Mouse (Mus musculus): Measurements from ENCODE around the gene Mto1.

Gene Mto1

DNA sequence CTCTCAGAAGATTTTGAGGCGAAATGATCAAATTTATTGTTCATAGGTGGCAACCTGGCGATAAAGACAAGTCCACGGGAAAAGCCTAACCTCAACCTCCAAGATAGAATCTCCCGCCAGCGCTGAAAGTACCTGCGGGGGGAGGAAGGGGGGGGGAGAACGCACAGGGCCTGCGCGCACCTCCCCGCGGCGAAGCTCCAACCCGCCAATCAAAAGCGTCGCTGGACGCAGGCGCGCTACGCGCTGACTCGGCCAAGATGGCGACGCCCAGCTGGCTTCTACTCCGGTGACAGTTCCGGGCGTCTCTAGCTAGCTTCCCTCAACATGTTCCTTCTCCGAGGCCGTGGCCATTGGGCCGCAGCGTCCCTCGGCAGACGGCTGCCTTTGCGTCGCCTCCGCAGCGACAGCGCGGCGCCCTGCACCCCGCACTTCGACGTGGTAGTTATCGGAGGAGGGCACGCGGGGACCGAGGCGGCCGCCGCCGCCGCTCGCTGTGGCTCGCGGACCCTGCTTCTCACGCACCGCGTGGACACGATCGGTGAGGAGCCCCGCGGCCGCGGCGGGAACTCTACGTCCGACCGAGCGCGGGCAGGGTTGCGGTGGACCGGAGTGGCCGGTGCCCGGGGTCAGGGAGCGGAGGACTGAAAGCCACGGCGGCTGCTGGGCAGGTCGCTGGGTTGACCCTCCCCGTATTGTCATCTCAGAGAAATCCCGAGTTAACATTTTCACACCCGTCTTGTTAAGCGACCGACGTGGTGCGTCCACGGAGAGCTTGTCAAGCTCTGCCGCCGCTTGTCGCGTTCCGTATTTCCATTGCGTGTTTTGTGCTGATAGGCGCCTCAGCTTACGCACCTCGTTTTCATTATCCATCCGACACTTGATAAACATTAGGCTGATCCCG lies at the start of gene Mto1, which contains the start of gene Gm17324:
Gene Mto1 (plus strand): TSS at position 236 of the 901 bp plus-strand sequence.
Gene Gm17324 (minus strand): TSS at position 814 of the 901 bp plus-strand sequence.
- in situ Hi-C loops (cut with MboI; ENCODE audit: low sequenced_read_pairs) = no loop called here

DNA sequence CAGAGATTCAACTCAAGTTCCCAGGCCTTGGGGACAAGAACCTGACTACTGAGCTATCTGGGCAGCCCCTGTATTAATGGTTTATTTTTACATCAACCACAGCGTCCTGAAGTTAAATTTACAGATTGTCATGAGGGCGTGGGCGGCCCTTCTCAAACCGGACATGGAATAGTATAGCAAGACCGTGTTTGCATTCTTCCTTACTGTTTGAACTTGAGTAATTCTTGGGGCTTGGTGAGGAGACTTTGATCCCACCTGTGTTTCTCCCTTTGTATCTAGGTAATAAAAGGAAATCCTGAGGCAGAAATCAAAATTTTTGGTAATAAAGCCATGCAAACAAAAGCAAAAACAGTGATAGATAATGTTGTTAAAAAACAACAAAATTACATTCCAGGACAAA lies 47.4 kb upstream of the Mto1 start:
- in situ Hi-C loops (cut with MboI; ENCODE audit: low sequenced_read_pairs) = no loop called here

DNA sequence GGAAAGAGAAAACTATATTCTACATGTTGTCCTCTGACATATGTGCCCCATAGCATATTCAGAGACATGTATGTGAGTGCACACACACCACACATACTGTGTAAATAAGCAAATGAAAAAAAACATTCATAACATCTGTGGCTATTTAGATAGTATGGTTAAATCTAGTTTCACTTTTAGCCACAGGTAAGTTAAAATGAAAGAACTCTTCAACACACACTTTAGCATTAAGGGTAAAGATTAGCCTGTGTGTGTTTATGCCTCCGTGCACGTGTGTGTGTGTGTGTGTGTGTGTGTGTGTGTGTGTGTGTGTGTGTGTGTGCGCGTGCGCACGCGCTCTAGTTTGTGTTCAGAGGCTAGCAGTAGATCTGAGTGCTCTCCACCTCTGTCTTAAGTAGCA lies 46.4 kb upstream of the Mto1 start:
- in situ Hi-C loops (cut with MboI; ENCODE audit: low sequenced_read_pairs) = no loop called here

DNA sequence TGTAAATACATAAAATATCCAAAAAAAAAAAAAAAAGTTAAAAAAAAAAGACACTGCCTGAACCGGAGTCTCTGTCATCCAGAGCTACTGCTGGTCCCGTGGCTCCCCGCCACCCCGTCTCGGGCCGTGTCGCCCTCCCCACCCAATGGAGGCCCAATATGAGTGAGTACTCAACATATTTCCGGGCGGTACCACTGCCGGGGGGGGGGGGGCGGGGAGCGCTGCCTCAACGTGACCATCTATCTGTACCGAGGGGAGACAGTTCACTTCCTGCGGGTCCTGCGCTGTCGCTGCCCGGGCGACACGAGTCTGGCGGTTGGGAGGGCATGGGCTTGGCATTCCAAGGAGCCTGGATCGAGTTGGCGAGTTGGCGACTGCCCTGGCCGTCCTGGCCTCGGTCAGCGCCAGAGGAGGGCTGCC lies 20.6 kb upstream of the Mto1 start:
- in situ Hi-C loops (cut with MboI; ENCODE audit: low sequenced_read_pairs) = no loop called here

DNA sequence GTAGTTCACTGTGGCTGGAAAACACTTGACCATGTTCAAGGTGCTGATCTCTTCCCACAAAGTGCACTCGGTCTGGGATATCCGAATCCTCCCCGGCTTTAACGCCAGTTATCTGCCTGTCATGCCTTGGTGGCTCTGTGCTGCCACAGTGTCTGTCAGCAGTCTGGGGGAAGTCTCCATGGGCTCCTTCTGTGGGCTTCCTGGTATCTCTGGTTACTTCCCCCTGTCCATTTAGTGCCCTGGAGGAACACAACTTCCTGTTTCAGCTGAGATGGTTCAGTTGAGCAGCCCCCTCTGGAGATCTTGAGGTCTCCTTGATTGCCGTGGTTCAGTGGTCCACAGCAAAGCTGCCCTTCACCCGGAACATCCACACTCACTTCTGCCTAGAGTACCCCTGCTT lies 19.8 kb upstream of the Mto1 start:
- in situ Hi-C loops (cut with MboI; ENCODE audit: low sequenced_read_pairs) = no loop called here

DNA sequence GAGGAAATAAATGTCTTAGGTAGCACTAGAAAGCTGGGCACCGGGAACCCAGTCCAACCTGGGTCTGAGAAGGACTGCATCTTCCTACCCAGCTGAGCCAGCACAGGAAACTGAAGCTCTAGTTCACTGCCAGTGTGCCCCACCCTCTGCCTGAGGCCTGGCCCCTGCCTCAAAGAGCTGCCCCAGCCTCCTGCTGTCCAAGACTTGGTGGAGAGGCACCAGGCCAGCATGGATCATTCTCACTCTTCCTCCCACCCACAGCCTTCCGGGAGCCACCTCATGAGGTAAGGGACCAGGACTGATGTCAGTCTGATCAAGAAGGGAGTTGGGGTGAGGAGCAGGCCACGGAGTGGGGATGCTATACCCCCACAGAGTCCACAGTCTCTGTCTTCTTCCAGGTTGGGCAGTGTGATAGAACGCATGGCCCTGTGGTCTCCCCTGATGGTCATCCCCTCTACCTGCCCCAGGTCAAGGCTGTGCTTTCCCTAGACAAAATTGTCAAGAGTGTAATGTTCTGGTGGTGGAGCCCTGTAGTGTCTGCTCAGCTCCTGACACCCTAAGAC lies 19.1 kb upstream of the Mto1 start:
- in situ Hi-C loops (cut with MboI; ENCODE audit: low sequenced_read_pairs) = no loop called here

DNA sequence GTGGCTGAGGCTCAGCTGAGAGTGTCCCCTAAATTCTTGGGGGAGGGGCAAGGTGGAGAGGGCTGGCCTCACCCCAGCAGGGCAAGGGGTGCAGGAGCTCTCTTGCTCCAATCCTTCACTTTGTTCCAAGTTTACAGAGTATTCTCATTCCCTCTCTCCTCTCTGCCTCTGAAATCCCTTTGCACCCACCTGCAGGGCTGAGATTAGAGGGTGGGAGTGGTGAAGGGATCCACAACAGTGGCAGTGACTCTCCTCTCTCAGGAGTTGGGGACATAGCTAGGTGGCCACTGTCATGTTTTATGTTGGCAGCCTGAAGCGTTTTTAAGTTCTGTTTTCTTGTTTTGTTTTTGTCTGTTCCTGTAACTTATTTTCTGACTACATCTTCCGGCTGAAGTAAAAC lies 18.5 kb upstream of the Mto1 start:
- in situ Hi-C loops (cut with MboI; ENCODE audit: low sequenced_read_pairs) = no loop called here

DNA sequence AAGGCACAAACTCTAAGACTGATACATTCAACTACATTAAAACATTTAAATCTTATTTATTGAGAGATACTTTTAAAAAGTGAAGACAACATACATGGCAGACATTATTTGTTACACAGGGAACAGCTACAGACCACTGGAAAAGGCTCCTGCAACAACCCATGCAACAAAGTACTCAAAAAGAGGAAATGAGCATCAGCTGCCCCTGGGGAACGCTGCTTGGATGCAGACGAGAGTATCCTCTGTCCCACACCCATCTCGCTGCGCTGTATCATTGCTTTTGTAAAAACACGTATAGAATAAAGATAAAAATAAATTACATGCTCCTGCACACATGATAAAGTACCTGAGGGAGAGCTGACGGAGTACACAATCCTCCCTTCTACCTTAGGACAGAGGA lies 17.5 kb upstream of the Mto1 start:
- in situ Hi-C loops (cut with MboI; ENCODE audit: low sequenced_read_pairs) = no loop called here

DNA sequence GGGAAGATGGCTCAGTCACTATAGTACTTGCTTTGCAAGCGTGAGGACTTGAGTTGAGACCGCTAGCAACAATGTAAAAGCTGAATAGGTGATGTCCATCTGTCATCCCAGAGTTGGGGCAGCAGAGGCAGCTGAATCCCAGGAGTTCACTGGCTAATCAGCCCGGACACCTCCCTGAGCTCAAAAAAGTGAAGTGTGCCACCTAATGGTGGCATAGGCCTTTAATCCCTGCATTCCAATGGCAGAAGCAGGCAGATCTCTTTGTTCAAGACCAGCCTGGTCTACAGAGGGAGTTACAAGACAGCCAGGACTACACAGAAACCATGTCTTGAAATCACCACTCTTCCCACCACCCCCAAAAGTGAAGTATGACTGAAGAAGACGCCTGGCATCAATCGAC lies 15.5 kb upstream of the Mto1 start:
- in situ Hi-C loops (cut with MboI; ENCODE audit: low sequenced_read_pairs) = no loop called here

DNA sequence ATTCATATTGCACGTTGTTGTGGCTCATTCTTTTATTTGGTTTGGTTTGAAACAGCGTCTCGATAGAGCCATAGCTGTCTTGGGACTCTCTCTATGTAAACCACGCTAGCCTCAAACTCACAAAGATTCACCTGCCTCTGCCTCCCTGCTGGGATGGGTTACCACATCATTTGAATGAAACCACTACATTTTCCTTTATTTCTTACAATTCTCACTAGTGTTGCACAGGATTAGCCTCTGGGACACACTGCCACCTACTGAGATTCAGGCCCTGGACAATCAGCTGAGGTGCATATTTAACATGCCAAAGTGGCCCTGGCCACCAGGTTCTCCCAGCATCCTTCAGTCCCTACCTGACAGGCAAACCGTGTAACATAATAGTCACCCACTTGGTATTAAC lies 8.6 kb upstream of the Mto1 start:
- in situ Hi-C loops (cut with MboI; ENCODE audit: low sequenced_read_pairs) = no loop called here

DNA sequence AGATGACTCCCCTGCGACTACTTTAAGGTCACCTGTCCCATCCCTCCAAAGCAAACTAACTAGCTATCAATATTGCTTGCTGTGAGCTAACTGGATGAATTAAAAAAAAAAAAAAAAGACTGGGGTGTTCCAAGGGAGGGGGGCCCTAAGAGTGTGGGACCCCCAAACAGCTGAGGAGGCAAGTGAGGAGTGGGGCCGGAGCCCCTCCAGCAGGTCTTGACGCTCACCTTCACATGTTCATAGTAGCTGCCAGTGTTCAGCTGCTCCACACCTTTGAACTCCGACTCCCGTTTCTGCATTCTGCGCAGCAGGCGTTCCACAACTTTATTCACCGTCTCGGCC lies 5.8 kb upstream of the Mto1 start:
- in situ Hi-C loops (cut with MboI; ENCODE audit: low sequenced_read_pairs) = no loop called here

DNA sequence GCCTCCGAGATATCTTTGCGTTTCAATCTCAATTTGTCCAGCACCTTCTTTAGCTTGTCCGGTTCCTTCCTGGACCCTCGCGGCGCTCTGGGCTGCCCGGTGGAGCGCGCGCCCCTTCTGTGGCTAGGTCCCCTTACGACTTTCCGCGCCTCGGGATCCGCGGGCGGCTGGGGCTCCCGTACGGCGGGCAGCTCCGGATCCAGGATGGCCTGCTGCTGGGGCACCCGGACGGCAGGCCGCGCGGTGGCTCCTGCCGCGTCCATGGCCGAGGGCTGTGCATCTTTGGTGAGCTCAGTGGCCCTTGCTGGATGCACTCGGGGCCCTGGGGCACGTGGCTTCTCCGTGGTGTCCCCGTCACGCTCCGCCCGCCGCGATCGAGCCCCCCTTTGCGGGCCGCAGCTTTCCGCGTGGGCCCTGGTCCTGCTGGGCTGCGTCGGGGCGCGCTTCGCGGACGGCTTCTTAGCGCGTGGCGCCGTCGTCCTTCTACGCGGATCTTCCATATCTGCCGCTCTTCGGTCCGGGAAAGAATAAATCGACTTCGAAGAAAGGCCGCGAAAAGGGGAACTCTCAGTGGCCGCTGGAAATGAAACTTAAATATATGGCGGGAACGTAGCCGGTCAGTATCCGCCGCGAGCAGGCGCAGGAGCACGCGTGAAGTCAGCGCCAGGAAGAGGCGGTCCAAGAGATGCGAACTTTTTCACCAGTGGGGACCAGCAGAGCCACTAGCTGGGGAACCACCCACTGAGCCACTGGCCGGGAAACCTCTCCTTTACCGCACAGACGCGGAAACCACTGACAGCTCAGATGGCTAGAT lies 5.2 kb upstream of the Mto1 start, which contains the start of gene Cgas:
Gene Cgas (minus strand): TSS at position 659 of the 814 bp plus-strand sequence.
- in situ Hi-C loops (cut with MboI; ENCODE audit: low sequenced_read_pairs) = no loop called here

DNA sequence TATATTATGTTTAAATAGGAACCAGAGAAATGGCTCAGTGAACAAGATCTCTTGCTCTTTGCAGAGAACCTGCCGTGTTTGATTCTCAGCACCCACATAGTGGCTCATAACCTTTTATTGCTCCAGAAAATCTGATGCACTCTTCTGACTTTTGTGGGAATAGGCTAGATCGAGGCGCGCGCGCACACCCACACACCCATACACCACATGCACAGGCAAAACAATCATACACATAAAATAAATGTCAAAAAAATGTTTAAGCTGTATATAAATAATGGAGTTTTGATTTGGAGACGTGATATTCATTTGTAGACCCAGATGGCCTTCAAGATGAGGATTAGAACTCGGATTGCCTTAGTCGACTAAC lies 419 bp upstream of the Mto1 start:
- in situ Hi-C loops (cut with MboI; ENCODE audit: low sequenced_read_pairs) = no loop called here

DNA sequence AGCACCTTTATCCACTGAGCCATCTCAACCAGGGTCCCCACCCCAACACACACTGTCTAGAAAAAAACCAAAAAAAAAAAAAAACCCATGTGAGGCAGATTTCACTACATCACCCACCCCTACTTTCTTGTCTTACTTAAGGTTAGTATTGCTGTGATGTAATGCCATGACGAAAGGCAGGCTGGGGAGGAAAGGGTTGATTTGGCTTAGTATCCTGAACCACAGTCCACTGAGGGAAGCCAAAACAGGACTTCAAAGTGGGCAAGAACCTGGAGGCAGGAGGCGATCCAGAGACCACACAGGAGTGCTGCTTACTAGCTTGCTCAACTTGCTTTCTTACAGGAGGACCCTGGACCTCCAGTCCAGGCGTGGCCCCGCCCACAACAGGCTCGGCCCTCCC lies 2.4 kb downstream of the Mto1 start:
- in situ Hi-C loops (cut with MboI; ENCODE audit: low sequenced_read_pairs) = no loop called here

DNA sequence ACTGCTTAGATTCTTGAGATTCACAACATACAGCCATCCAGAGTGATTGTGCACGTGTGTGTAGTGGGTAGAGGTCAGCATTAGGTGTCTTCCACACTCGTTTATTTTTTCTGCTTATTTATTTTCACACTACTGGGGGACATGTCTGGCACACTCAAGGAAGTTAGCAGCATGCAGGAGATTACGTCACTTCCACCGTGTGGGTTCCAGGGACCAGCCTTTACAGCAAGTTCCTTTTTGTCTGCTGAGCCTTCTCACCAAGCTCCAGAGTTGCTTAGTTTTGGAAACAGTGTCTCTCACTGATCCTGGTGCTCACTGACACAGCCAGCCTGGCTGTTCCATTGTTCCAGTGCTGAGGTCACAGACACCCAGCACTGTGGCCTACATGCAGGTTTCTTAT lies 3.4 kb downstream of the Mto1 start:
- in situ Hi-C loops (cut with MboI; ENCODE audit: low sequenced_read_pairs) = no loop called here

DNA sequence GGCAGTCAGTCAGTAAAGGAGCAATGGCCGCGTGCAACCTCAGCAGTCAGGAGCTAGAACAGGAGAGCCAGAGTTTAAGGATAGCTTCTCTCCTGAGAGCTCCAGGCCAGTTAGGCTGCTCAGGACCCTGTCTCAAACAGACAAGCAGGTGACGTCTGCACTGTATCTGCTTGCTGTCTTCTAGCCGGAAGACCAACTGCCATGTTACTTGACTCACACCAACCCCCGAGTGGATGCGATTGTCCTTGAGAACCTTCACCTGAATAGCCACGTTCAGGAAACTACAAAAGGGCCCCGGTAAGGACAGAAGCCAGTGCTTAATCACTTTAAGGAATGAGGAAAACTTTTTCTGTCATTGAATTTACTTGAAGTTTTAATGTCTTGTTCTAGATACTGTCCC lies 9.0 kb downstream of the Mto1 start:
- in situ Hi-C loops (cut with MboI; ENCODE audit: low sequenced_read_pairs) = no loop called here

DNA sequence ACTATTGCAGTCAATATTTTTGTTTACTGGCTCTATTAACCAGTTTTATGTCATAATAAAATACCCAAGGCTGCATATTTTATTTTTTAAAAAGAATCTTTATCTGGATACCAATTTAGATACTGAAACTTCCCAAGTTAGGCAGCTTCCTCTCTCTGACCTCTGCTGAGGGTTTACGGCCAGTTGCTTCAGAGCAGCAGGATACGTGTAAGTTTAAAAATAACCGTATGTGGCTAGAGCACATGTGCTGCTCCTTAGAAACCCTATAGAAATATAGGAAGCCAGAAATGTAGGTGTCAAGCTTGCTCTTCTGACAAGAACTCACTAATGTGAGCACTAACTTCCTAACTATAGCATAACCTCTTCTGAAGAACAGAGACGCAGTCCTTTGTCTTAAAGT lies 15.3 kb downstream of the Mto1 start:
- in situ Hi-C loops (cut with MboI; ENCODE audit: low sequenced_read_pairs) = no loop called here

DNA sequence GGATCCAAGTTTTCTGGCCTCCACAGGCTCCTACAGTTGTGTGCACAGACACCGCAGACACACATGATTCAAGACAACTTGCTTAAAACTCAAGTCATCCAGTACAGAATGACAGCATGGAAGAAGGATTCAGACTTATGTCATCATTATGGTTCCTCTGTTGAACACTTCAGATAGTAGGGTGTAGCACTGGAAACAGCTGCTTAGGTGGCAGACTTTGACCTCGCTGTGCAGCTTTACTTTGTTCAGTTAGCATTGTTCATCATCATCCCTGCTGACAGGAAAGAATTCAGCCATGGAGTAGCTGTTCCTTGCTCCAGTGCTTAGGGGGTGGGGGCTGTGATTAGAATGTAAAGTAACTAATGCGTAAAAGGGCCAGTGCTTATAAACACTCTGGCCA lies 17.7 kb downstream of the Mto1 start:
- in situ Hi-C loops (cut with MboI; ENCODE audit: low sequenced_read_pairs) = no loop called here

DNA sequence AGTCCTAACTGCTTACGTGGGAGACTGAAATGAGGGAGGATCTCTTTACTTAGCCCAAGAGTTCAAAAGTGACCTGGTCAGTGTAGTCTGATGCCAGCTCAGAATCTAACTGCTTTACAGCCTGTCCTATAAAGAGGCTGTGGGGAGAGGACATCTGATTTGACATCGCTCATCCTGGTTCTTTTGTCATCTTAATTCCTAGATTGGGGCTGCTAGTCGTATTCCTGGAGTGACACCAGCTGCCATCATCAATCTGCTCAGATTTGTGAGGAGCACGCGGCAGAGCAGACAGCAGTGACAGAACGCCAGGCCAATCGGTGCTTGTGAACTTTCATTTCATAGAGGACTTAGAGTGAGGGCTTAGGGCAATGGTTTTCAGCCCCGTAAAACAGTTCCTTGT lies 25.6 kb downstream of the Mto1 start:
- in situ Hi-C loops (cut with MboI; ENCODE audit: low sequenced_read_pairs) = no loop called here

DNA sequence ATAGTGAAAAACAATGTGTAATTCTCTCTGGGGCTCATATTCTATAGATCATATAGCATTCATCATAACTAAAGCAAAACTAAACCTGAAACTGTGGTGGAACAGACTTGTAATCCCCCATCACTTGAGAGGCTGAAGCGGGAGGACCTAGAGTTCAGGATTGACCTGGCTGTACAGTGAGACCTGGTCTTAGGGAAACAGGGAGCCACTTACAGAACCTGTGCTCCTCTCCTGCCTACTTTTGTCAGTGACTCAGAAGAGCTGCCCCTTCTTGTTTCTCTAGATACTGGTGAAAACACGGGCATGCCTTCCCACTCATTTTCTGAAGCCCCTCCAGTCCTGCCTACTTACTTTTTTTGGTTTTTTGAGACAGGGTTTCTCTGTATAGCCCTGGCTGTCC lies 26.3 kb downstream of the Mto1 start:
- in situ Hi-C loops (cut with MboI; ENCODE audit: low sequenced_read_pairs) = no loop called here

DNA sequence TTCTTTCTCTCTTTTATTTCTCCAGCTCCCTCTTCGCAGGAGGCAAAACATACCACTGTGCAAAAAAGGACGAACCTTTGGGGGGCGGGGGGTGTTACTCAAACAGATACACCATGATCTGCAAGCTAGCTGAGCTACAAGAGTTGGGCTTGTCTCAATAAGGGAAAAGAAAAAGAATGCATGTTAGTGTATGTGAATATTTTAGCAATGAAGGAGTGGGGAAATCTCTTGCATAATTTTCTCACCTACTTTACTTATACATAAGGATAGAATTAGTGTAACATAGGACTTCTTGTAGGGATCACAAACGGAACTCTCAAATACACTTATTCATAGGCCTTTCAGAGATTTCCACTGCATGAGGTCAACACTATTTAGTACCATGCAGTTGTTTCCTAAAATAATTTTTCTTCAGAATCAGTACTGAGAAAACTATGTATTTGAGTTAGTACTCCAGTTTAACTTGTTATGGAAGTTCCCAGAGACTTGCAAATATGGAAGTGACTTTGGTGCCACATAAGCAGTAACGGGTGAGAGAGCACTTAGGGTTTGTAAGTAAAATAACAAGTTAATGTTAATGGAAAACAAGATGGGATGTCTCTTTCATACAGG lies 26.9 kb downstream of the Mto1 start:
- in situ Hi-C loops (cut with MboI; ENCODE audit: low sequenced_read_pairs) = no loop called here
